Mouse (Mus musculus) NIH3T3 (cell line): ENCODE measurements around the gene Vgf.

Experiments
- DNase-seq: peaks from one replicate; pipeline ENCODE4 v3.0.0-alpha.2; 2012; ENCODE audit warnings: low read depth

Vgf gene

DNA sequence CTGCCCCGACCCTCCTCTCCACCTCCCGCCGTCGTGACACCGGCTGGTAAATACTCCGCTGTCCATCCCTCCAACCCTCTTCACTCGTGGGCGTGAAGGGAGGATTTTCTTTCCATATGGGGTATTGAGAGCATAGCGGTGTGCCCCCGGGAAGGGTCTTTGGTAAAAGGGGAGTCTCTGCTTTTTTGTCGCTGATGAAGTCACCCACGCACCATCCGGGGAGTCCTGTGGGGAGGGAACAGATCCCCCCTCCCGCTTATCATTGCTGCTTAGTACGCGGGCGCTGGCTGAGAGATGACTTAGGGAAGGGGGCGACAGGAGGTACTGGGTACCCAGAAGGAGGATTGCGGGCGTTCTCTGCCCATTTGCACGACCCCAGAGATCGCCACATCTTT is 4.2 kb downstream of the Vgf start:
- no peak for DNase-seq

DNA sequence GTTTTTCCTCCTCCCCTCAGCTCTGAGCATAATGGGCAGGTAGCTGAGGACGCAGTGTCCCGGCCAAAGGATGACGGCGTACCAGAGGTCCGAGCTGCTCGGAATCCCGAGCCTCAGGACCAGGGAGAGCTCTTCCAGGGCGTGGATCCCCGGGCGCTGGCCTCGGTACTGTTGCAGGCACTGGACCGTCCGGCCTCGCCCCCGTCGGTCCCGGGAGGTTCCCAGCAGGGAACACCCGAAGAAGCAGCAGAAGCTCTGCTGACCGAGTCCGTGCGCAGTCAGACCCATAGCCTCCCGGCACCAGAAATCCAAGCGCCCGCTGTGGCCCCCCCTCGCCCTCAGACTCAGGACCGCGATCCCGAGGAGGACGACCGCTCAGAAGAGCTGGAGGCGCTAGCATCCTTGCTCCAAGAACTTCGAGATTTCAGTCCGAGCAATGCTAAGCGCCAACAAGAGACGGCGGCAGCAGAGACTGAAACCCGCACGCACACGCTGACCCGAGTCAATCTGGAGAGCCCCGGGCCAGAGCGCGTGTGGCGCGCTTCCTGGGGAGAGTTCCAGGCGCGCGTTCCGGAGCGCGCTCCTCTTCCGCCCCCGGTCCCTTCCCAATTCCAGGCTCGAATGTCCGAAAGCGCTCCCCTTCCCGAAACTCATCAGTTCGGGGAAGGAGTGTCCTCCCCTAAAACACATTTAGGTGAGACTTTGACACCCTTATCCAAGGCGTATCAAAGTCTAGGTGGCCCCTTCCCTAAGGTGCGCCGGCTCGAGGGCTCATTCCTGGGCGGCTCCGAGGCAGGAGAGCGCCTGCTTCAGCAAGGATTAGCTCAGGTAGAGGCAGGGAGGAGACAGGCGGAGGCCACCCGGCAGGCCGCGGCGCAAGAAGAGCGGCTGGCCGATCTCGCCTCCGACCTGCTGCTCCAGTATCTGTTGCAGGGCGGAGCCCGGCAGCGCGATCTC is 5.2 kb downstream of the Vgf start:
- DNase-seq: peak; percentile 58

DNA sequence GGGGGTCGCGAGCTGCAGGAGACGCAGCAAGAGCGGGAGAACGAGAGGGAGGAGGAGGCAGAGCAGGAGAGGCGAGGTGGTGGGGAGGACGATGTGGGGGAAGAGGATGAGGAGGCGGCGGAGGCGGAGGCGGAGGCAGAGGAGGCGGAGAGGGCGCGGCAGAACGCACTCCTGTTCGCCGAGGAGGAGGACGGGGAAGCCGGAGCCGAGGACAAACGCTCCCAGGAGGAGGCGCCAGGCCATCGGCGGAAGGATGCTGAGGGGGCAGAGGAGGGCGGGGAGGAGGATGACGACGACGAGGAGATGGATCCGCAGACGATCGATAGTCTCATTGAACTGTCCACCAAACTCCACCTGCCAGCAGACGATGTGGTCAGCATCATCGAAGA is 5.8 kb downstream of the Vgf start:
- peak; percentile 68 for DNase-seq

DNA sequence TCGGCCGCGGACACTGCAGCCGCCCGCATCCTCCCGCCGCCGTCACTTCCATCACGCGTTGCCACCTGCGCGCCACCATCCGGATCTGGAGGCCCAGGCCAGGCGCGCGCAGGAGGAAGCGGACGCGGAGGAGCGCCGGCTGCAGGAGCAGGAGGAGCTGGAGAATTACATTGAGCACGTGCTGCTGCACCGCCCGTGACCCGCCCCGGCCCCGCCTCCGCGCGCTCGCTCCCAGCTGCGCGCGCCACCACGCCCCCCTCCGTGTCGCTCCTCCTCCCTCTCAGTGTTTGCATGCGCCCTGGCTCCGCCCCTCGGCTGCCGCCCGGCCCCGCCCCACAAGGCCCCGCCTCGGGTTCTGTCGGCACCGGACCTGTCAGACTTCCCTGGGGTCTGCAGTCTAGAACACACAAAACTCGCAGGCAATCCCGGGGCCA is 6.5 kb downstream of the Vgf start:
- peak; percentile 97 for DNase-seq

DNA sequence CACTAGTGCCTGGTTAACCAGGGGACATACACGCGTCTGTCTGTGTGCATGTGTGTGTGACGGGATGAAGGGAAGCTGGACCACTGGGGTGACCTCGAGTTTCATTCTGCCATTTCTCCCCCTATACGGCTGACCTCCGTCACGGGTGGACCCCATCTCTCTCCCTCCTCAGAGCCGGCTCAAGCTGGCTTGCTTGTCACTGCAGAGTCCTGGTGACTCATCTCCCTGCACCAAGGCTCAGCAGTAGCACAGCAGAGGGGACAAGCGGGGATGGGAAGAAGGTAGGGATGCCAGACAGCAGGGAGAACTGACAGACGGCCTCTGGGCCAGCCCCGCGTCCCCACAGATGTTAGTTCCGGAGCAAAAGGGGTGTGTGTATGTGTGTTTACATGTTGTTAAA is 10.0 kb downstream of the Vgf start:
- DNase-seq: no peak

DNA sequence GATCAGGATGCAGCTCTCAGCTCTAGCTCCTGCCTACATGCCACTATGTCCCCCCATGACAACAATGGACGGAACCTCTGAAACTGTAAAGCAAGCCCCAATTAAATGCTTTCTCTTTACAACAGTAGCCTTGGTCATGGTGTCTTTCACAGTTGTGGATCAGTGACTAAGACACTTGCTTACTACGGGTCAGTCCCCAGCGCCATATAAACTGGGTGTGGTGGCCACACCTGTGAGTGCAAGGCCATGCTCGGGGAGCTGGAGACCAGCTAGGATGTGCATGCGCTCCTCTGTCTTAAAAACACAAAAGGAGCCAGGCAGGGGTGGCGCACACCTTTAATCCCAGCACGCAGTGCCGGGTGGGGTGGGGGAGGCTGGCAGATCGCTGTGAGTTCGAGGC is 13.3 kb downstream of the Vgf start:
- DNase-seq: no peak

DNA sequence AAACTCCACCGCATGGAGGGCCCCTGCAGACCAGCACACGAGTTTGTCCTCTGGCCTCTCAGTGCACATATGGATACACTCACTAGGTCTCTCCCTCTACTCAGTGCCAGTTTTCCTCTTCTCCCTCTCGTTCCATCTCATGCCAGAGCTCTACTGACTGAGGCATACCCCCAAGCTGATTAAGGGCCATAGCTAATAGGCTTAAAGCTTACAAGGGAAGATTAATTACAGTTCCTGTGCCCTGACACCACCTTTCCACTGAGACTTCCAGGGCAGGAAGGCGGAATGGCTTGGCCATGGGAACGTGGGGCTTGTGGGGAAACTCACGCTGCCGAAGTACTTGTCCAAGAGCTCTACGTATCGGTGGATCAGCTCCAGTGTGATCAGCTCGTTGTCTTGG is 15.2 kb downstream of the Vgf start:
- no peak for DNase-seq

DNA sequence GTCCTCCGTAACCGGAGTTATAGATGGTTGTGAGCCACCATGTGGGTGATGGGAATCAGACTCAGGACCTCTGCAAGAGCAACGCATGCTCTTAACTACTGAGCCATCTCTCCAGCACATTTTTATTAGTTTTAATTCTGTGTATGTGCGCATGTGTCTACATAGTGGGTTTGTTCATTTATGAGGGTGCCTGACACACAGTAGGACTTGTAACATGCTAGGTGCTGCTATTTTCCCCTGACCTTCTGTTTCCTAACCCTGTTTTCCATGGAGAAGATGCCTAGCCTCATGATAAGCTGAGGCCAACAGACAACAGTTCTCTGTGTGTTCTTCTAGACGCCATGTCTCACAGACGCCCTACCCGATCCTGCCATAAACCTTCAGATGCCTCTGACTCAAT is 17.8 kb downstream of the Vgf start:
- DNase-seq: no peak

DNA sequence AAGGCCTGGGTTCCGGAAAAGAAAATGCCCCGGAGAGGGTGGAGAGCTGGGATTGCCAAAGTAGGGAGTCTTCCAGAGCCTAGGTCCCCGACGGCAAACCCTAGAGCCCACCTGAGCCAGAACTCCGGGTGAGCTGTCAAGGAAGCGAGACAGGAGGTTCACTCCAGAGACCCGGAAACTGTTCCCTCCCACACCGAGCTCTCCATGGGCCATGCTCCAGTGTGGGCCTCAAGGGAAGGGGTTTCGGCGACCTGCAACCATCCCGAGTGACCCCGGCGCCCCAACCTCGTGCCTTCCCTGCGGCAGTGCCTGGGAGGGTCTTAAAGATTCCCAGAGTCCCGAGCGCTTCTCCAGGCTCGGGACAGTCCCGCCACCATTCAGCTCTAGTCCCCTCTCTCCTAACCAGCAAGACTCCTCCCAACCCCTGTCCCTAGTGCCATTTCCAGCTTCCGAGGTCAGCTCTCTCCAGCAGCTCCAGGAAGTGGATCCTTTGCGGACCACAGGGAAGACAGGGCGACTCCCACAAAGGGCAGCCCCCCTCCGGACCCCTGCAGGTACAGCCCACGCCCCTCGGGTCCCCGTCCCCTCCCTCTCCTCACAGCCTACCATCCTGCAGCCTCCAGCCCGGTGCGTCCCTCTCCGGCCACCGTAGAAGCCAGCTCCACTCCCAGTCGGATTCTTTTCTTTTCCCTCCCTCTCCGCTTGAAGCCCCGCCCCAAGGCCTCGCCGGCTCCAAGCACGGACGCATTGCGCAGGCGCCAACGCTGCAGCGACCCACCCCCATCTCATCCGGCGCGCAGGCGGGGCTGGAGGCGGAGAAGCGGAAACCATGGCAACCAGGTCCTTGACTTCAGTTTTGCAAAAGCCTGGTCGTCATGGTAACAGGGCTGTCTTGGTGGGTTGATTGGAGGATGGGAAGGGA is 19.5 kb downstream of the Vgf start, which contains the start of gene Ap1s1:
Gene Ap1s1, minus strand, starts transcription at position 734 of the 922 bp plus-strand sequence.
- peak; percentile 99 for DNase-seq

DNA sequence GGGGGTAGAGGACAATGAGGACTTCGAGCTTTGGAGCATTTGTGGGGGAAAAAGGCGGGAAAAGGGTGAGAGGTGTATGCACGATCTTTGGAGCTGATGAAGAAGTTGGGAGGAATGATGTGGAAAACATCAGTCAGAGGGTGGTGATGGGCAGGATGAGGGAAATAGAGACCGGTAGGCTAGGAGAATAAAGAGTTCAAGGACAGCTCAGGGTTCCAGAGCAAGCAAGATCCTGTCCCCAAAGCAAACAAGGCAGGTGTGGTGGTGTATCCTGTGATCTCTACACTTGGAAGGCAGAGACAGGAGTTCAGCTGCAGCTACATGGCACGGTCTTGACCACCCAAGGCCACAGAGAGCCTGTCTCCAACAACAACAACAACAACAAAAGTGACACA is 20.1 kb downstream of the Vgf start:
- DNase-seq: no peak

DNA sequence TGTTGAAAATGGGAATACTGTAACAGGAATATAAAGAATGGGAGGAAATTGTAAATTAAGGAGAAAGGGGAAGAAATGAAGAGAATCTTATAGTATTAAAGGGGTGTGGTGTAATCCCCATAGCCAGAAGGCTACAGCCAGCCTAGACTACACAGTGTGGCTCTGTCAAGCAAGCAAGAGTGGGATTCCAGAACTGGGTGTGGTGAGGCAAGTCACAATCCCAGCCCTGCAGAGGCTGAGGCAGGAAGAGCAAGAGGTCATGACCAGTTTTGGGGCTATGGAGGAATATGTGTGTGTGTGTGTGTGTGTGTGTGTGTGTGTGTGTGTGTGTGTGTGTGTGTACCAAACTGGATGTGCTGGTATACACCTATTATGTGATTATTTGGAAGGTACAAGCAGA is 20.8 kb downstream of the Vgf start:
- DNase-seq: no peak

DNA sequence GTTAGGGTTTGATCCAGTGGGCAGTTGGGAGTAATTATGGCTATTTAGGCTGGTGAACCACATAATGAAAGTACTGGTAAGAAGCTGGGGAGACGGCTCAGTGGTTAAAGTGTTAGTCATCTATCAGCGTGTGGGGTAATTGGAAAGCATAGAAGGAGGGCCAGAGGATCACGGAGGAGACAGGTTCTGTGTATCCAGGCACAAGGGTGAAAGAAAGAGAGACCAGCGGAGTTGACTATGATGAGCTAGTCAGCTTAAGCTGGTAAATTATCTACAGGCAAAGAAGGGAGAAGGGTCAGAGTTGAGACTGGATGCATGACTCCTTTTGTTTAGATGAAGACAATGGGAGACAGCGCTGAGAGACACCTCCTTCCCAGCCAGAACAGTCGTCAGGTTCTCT is 24.9 kb downstream of the Vgf start:
- no peak for DNase-seq

DNA sequence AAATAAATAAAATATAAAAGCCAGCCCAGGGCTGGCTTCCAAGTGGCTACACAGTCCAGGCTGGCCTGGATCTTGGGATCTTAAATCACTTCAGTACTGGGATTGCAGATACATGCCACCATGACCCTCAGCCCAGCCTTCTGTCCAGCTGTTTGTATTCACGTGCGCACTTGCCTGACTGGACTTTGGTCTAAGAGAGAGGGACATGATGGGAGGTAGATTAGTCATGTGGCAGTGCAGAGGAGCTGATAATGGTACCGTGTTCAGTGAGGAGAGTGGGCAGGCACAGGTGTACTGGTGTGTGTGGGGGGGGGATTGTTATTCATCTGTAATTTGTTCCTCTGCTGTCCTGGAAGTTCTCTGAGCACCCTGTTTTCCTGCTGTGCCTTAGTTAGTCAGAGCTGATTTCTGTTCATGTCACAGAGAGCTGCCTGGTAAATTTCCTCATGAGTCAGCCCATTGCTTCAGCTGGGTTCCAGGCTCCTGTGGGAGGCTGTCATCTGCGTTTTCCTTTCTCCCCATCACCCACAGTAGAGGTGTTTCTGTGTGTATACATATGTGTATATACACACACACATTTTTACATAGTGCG is 25.8 kb downstream of the Vgf start:
- DNase-seq: peak; percentile 47

DNA sequence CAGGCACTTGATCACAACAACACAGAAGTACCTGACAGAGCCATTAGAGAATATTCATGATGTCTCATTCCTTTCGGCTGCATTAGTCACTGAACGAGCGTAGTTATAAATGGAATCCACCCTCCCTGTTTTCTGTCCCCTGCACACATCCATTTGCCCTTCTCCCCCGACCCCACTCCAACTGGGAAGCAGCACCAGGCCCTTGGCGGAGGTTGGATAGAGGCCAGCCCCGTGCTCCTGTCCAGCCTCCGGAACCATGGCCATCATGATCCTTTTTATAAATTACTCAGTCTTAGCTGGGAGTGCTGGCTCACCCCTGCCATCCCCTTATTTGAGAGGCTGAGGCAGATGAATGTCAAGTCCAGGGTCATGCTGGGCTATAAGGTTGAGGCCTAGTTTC is 28.1 kb downstream of the Vgf start:
- no peak for DNase-seq

DNA sequence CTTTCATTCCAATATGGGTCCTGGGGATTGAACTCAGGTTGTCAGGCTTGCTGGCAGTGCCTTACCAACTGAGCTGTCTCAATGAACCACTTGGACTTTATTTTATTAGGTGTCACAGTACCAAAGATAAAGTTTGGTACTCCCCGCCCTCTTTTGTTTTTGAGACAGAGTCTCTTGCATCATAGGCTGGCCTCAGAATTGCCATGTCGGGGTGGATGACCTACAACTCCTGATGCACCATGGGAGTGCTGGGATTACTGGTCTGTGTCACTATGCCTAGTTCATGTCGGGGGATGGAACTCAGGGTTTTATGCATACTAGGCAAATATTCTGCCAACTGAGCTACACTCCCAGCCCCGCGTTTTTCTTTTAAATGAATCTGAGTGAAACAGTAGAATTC is 28.7 kb downstream of the Vgf start:
- DNase-seq: no peak

DNA sequence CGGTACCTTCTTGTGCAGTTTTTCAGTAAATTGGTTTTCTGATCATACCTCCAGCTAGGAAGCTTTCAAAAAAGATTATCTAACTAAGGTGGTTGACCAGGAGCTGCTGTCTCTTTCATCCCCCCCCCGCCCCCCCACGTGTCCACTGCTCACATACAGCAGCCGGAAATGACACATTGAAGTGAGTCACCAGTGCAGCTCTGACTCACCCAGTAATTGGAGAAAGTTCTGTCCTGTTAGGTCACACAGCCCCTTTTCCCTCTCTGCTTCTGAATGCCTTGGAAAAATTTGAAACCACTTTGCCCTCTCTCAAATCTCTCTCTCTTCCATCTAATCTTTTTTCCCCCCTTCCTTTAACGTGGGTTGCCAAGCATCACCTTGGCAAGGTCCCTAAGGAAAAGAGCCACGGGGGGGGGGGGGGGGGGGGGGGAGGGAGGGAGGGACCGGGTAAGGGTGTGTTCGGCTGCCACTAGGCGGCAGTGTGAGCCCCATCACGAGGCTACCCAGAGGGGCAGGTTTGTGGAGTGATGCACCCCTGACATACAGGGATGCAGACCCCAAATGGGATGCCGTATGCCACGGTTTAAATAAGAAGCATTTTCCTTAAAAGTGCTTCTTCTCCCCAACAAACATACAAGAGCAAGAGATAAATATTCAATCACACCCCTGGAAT is 35.8 kb downstream of the Vgf start:
- DNase-seq: peak; percentile 82

DNA sequence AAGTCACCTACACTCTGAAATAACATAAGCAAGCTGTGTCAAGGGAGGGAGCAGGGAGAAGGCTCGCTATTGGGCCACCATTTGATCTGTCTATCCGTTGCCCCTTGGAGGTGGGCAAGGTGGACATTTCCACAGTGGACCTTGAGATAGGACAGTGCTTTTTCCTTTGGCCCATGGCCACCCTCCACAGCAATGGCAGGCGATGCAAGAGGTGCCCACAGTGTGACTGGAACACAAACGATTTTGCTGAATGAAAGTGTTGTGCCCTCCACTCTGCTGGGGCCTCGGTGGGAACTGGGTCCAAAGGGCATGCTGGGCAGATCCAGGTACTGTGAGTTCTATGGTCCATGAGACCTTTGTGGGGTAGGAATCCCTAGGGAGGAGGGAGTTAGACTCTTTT is 36.4 kb downstream of the Vgf start:
- DNase-seq: no peak

DNA sequence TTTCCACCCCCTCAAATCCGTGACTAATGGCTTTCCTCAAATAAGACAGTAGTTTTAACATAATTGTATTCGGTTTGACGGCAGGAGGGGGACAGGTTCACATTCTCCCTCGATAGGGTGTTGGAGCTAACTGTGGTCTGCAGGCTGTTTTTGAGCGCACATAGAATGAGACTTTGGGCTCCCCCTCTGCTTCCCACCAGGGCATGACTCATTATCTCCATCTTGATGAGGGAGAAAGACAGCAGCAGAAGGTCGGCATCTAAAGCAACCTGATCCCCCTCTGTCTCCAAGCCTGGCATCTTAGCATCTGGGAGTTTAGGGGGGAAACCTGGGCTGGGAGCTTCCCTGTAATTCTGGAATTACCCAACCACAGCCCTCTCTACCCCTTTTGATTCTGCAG is 39.3 kb downstream of the Vgf start:
- DNase-seq: no peak

DNA sequence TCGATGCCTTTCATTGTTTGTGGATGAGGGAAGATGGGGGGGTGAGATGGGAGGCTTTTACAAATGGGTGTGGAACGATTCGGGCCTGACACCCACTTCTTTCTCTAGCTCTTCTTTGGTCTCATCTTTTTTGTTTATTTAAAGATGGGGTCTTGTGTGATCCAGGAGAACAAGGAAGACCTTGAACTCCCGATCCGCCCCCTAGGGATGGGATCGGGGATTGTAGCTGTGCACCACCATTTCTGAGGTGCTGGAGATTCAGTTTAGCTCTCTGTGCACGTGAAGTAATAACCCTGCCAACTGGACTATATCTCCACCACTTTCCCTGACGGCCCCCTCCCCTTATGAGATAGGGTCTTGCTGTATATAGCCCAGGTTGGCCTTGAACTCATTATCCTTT is 39.7 kb downstream of the Vgf start:
- DNase-seq: peak; percentile 46

DNA sequence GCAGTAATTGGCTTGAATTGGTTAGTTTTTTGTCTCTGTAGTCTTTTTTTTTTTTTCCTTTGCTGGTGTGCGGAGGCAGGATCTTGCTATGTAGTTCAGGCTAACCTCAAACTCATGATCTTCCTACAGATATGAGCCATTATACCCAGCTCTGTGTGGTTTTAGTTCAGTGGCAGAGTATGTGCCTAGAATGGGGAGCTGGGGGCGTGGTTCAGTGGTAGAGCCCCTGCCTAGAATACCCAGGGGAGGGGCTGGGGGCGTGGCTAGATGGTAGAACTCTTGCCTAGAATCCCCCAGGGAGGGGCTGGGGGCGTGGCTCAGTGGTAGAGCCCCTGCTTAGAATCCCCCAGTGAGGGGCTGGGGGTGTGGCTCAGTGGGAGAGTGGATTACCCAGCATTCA is 42.5 kb downstream of the Vgf start:
- DNase-seq: no peak

DNA sequence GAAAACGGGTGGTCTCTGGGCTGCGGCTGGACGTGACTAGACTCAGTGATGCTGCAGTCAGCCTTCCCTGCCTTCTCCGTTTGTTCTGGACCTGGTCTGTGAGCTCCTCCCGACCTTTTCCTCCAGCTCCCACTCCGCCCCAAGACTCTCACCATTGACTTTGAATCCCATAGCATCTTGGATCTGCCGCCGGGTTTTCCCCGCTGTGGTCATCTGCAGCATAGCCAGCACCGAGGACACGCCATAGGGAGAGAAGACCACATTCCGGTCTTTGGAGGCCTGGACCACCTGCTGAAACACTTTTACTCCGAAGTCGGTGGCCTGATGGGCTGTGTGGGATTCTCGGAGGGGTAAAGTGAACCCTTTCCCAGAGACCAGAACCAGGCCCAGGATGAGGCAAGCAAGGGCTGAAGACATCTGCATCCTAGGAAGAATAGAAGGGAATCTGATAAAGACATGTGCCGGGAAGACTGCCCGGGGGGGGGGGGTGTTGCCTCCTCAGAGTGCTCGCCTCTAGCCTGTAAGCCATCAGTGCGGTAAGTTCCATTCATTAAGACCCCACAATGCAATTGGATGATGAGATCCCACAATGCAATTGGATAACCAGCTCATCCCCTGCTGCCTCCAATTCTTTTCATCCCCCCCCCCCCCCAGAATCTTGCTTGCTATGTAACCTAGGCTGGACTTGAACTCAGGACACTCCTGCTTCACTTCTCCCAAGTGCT is 44.9 kb downstream of the Vgf start:
- DNase-seq: peak; percentile 61
